ENCODE assay signal across 12 mouse cellular contexts in the genomic region with DNA sequence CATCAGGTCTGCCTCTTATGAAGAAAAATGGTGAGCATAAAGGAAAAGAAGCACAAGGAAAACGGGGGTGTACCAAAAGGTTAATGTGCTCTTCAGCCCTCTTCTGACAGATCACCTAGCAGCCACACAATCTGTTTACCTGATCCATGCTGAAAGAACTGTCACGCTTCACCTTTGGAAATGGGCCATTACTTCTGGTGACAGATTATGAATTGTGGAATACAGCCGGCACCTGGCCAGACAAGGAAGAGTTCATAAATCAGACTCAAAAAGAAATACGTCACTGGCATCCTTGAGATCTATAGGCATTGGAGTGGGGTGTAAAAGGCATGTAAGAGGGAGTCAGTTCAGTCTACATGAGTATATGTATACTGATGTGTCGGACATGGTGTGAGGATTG.
"Had no signal": no experiment of that assay in that cellular context is flagged by ENCODE, and none has a peak within 500 bp of the region (broad histone marks: within the 10 kb centered on the region; RNA-seq: fewer than 3 reads in every experiment).

No protein-coding gene starts in this region.

- H3K9ac ChIP-seq: kidney, embryonic 15.5 days; limb, embryonic 13.5 days; liver, embryonic 14.5 days; midbrain, embryonic 12.5 days; neural tube, embryonic 12.5 days had no signal

- ATAC-seq: lung, postnatal 0 days had no signal

- H3K36me3 ChIP-seq: kidney, embryonic 15.5 days; limb, embryonic 13.5 days; midbrain, embryonic 12.5 days; neural tube, embryonic 12.5 days had no signal

- H3K4me1 ChIP-seq: kidney, embryonic 15.5 days; limb, embryonic 13.5 days; midbrain, embryonic 12.5 days; neural tube, embryonic 12.5 days had no signal

- H3K9me3 ChIP-seq: kidney, embryonic 15.5 days; limb, embryonic 13.5 days; midbrain, embryonic 12.5 days; neural tube, embryonic 12.5 days had no signal

- H3K27ac ChIP-seq: kidney, embryonic 15.5 days; limb, embryonic 13.5 days; liver, embryonic 14.5 days; midbrain, embryonic 12.5 days; neural tube, embryonic 12.5 days had no signal

- H3K27me3 ChIP-seq: kidney, embryonic 15.5 days; limb, embryonic 13.5 days; midbrain, embryonic 12.5 days; neural tube, embryonic 12.5 days had no signal

- H3K4me2 ChIP-seq: kidney, embryonic 15.5 days; limb, embryonic 13.5 days; midbrain, embryonic 12.5 days; neural tube, embryonic 12.5 days had no signal

- H3K4me3 ChIP-seq: kidney, embryonic 15.5 days; limb, embryonic 13.5 days; midbrain, embryonic 12.5 days; neural tube, embryonic 12.5 days had no signal

- DNase-seq: kidney, postnatal 14 days; left cerebral cortex, postnatal 4 days; lung, adult 2 months; lung, postnatal 36 days; retina, postnatal 1 day; thymus, postnatal 4 days had no signal
